ENCODE assay signal across 34 mouse cellular contexts in genomic region chr2:51837864-51838263, GRCm38 (mm10).
"Had no signal": no experiment of that assay in that cellular context is flagged by ENCODE, and none has a peak within 500 bp of the region (broad histone marks: within the 10 kb centered on the region; RNA-seq: fewer than 3 reads in every experiment).

No protein-coding gene starts in this region.

- H3K36me3 ChIP-seq: heart, embryonic 12.5 days; heart, embryonic 13.5 days; heart, embryonic 15.5 days; hindbrain, embryonic 10.5 days; hindbrain, embryonic 12.5 days; hindbrain, embryonic 13.5 days; hindbrain, embryonic 15.5 days; intestine, embryonic 15.5 days; kidney, embryonic 15.5 days had no signal

- H3K4me2 ChIP-seq: heart, embryonic 11.5 days; heart, embryonic 12.5 days; heart, embryonic 13.5 days; heart, embryonic 15.5 days; hindbrain, embryonic 12.5 days; hindbrain, embryonic 13.5 days; hindbrain, embryonic 14.5 days; hindbrain, embryonic 15.5 days; intestine, embryonic 15.5 days; kidney, embryonic 15.5 days had no signal

- H3K4me1 ChIP-seq: heart, embryonic 12.5 days; heart, embryonic 13.5 days; heart, embryonic 15.5 days; hindbrain, embryonic 10.5 days; hindbrain, embryonic 12.5 days; hindbrain, embryonic 13.5 days; hindbrain, embryonic 15.5 days; intestine, embryonic 15.5 days; kidney, embryonic 15.5 days had no signal

- H3K27me3 ChIP-seq: heart, embryonic 12.5 days; heart, embryonic 13.5 days; heart, embryonic 15.5 days; hindbrain, embryonic 12.5 days; hindbrain, embryonic 13.5 days; hindbrain, embryonic 15.5 days; intestine, embryonic 15.5 days; kidney, embryonic 15.5 days had no signal

- ATAC-seq: hindbrain, embryonic 16.5 days; hindbrain, postnatal 0 days; inflammation-experienced regulatory T-cells, adult 6 months; intestine, embryonic 15.5 days; intestine, postnatal 0 days had no signal

- H3K27ac ChIP-seq: heart, embryonic 13.5 days; heart, embryonic 15.5 days; hindbrain, embryonic 10.5 days; hindbrain, embryonic 12.5 days; hindbrain, embryonic 13.5 days; hindbrain, embryonic 14.5 days; hindbrain, embryonic 15.5 days; hindbrain, postnatal 0 days; intestine, embryonic 15.5 days; kidney, embryonic 15.5 days; kidney, postnatal 0 days; layer of hippocampus, adult 2 months; left cerebral cortex, adult 2 months had no signal

- H3K9me3 ChIP-seq: heart, embryonic 12.5 days; heart, embryonic 13.5 days; heart, embryonic 15.5 days; hindbrain, embryonic 10.5 days; hindbrain, embryonic 12.5 days; hindbrain, embryonic 13.5 days; hindbrain, embryonic 15.5 days; intestine, embryonic 15.5 days; kidney, embryonic 15.5 days had no signal

- H3K4me3 ChIP-seq: heart, embryonic 12.5 days; heart, embryonic 13.5 days; heart, embryonic 15.5 days; hindbrain, embryonic 10.5 days; hindbrain, embryonic 12.5 days; hindbrain, embryonic 13.5 days; hindbrain, embryonic 15.5 days; intestine, embryonic 15.5 days; kidney, embryonic 15.5 days; layer of hippocampus, adult 2 months; left cerebral cortex, adult 2 months had no signal

- H3K9ac ChIP-seq: heart, embryonic 12.5 days; heart, embryonic 13.5 days; heart, embryonic 15.5 days; hindbrain, embryonic 12.5 days; hindbrain, embryonic 13.5 days; hindbrain, embryonic 14.5 days; hindbrain, embryonic 15.5 days; intestine, embryonic 15.5 days; kidney, embryonic 15.5 days had no signal

- DNase-seq: heart, postnatal 10 days; heart, postnatal 14 days; heart, postnatal 36 days; heart, postnatal 4 days; kidney, adult 11 months; kidney, adult 18-20 months; kidney, adult 2 months; kidney, adult 8-10 months; kidney, adult 9 months; kidney, postnatal 10 days; kidney, postnatal 14 days; kidney, postnatal 25 days; kidney, postnatal 36 days; kidney, postnatal 4 days; layer of hippocampus, adult 9-11 months; layer of hippocampus, postnatal 36 days had no signal
